Mouse (Mus musculus) intestine, embryonic 16.5 days (tissue): ENCODE results near the gene Zfp954. TPM values are rescaled to one million over a fixed set of nuclear protein-coding genes. Genes with fewer than 3 reads are reported as not detected.
"Not testable (repeated sequence)": the region's sequence is repeated elsewhere in the genome, so short reads cannot be mapped to it uniquely, and the experiment has no call there.

ENCODE experiments used
- ATAC-seq: fragments of 200-750 bp; cut with Nextera tagmentation; 2 replicates; pipeline ENCODE4 v1.8.0; 2017; ENCODE audit warnings: moderate TSS enrichment, moderate library complexity
- H3K27ac ChIP-seq: fragments of 300-500 bp; sonication (generic); 2 replicates; pipeline ENCODE4 v1.5.1; 2014; ENCODE audit warnings: mild to moderate bottlenecking, low read length
- H3K27me3 ChIP-seq: fragments of 300-500 bp; sonication (generic); replicated peaks from 2 replicates; pipeline ENCODE4 v1.6.1; 2014; ENCODE audit warnings: low read length, control low read depth, mixed read lengths; ENCODE audit not compliant: control insufficient read depth, insufficient read depth
- H3K36me3 ChIP-seq: fragments of 300-500 bp; sonication (generic); 2 replicates; pipeline ENCODE4 v1.6.1; 2014; ENCODE audit warnings: low read length, control low read depth; ENCODE audit not compliant: control insufficient read depth, insufficient read depth
- H3K4me1 ChIP-seq: fragments of 300-500 bp; sonication (generic); 2 replicates; pipeline ENCODE4 v1.6.1; 2014; ENCODE audit warnings: low read length, control low read depth, mixed read lengths; ENCODE audit not compliant: control insufficient read depth, insufficient read depth
- H3K4me2 ChIP-seq: fragments of 300-500 bp; sonication (generic); 2 replicates; pipeline ENCODE4 v1.6.1; 2014; ENCODE audit warnings: low read depth, low read length, control low read depth
- H3K4me3 ChIP-seq: fragments of 300-500 bp; sonication (generic); 2 replicates; pipeline ENCODE4 v1.5.1; 2014; ENCODE audit warnings: mild to moderate bottlenecking, low read length
- H3K9ac ChIP-seq: fragments of 300-500 bp; sonication (generic); 2 replicates; pipeline ENCODE4 v1.6.1; 2014; ENCODE audit warnings: low read depth, low read length
- H3K9me3 ChIP-seq: fragments of 300-500 bp; sonication (generic); 2 replicates; pipeline ENCODE4 v1.6.1; 2016; ENCODE audit warnings: low read length, control low read depth; ENCODE audit not compliant: control insufficient read depth
- WGBS: fragments of 180-500 bp; shearing (Covaris S2); extraction: QIAGEN DNeasy Blood & Tissue Kit; methylation state at CpG from one replicate; pipeline ENCODE4 v1.1.7; 2014; 5-methylcytosine and 5-hydroxymethylcytosine counted together
- polyA plus RNA-seq: library from polyadenylated mRNA; unstranded; fragments of >200 nt; fragmentation: Nextera tagmentation; extraction: Ambion mirVana; gene quantifications from 2 replicates; pipeline ENCODE4 v1.2.1, GENCODE M21; 2015

Gene Zfp954
- polyA plus RNA-seq: 12.8 and 14.9 TPM in 2 replicates

GRCm38 (mm10) chr7:7120921-7121601, at the start of gene Zfp954:
Gene Zfp954, minus strand, starts transcription at chr7:7121488.
- H3K4me3 ChIP-seq: peak within 1 kb of the TSS; percentile 69
- ATAC-seq: peak; percentile 98
- no peaks in the 10 kb centered on the region for H3K27me3 ChIP-seq
- H3K36me3 ChIP-seq: peaks cover 9% of the 10 kb centered on the region; the same call in 1 of the 2 replicates
- H3K9ac ChIP-seq: peak within 1 kb of the TSS; percentile 70
- peak within 1 kb of the TSS; percentile 55 for H3K4me2 ChIP-seq
- no peaks in the 10 kb centered on the region for H3K9me3 ChIP-seq
- WGBS: under 1% methylated on average over 30 of the region's 30 CpGs
- H3K27ac ChIP-seq: peak within 1 kb of the TSS; percentile 10
- H3K4me1 ChIP-seq: peaks cover 4% of the 10 kb centered on the region

DNA sequence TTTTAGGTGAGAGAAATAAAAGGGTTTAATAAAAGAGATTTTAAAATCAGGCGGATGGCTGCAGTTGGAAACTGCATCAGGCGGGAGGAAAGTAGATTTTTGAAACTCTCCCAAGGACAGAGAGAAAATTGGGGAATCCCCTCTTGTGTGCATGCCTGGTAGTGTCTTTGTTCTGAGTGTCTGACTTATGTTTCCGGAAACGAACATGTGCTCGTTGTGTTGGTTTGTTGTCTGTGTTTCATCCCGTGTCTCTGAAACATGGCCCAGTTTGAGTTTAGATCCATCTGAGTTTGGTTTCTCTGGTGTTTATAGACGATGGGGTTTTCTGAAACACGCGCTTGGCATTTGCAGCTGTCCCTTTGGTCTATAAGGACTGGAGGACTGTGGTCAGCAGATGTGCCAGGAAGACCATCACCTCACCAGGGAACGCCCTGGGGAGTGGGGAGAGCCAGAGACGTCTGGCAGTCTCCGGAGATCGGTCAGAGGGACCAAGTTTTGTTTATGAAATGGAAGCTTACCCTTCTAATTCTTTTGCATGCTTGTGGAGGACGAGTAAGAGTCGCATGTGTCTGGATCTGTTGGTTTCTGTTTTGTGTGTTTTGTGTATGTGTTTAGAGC, 24.8 kb upstream of the Zfp954 start:
- Histone ChIP-seq H3K27ac (no peak overlapping the region), H3K4me1 (no peaks in the 10 kb centered on the region), H3K36me3 (no peaks in the 10 kb centered on the region), H3K4me3 (no peak overlapping the region), H3K9ac (no peak overlapping the region), H3K27me3 (no peaks in the 10 kb centered on the region), H3K4me2 (no peak overlapping the region), H3K9me3 (no peaks in the 10 kb centered on the region; the same call in 1 of the 2 replicates)
- WGBS: 91% methylated on average over 15 of the region's 15 CpGs
- no peak for ATAC-seq

- H3K9ac ChIP-seq: no peak overlapping the region
- H3K4me1 ChIP-seq: no peaks in the 10 kb centered on the region
- no peaks in the 10 kb centered on the region for H3K27me3 ChIP-seq
- no peaks in the 10 kb centered on the region; the same call in 1 of the 2 replicates for H3K9me3 ChIP-seq
- H3K4me2 ChIP-seq: no peak overlapping the region
- no peak for ATAC-seq
- 86% methylated on average over 1 of the region's 1 CpGs for WGBS
- no peak overlapping the region for H3K4me3 ChIP-seq
- H3K36me3 ChIP-seq: no peaks in the 10 kb centered on the region
- H3K27ac ChIP-seq: no peak overlapping the region
These were observed 22.9 kb upstream of the Zfp954 start for GRCm38 (mm10) chr7:7144215-7144614.

DNA sequence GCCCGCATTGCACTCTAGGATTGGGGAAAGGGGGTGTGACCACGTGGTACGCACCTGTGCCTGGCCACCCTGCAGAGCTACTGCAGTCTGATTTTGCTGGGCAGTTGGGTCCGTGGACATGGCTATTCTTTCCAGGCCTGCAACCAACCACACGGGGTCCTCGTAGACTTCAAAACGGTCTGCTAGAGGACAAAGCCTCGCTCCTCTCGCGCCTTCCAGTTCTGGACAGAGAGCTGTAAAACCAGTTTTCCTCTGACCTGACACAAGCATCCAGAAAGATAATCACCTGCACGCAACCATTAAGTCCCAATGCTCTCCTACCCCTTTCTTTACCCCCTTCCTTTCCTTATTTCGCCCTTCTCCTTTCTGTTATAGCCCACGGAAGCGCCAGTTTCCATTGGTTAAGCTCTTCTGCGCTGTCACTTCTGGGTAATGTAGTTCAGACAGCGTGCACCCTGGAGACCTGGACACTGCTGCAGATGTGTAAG, 15.1 kb upstream of the Zfp954 start, which contains the start of gene Zfp773:
Gene Zfp773 (minus strand): TSS at position 377 of the 488 bp plus-strand sequence.
- peak within 1 kb of the TSS; percentile 50 for H3K4me2 ChIP-seq
- H3K9me3 ChIP-seq: no peaks in the 10 kb centered on the region
- peak within 1 kb of the TSS; percentile 60 for H3K9ac ChIP-seq
- 4% methylated on average over 16 of the region's 16 CpGs for WGBS
- H3K27me3 ChIP-seq: no peaks in the 10 kb centered on the region
- no peaks in the 10 kb centered on the region for H3K36me3 ChIP-seq
- ATAC-seq: peak; percentile 100
- H3K4me3 ChIP-seq: peak within 1 kb of the TSS; percentile 50
- no peaks in the 10 kb centered on the region for H3K4me1 ChIP-seq
- no peak within 1 kb of the TSS for H3K27ac ChIP-seq

DNA sequence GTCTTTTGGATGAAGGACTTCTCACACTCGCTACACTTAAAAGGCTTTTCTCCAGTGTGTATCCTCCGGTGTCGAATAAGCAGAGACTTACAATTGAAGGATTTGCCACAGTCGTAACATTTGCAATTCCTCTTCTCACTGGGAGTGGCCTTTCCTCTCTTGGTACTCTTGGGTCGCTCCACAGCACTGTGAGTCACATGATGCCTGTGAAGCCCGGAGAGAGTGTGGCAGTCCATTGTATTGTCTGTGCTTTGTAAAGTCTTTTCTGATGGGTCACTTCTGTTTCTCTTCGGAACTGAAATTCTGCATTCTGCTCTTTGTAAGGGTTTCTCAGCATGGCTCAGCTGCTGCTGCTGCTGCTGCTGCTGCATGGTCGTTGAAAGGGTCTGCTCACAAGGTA, 11.5 kb upstream of the Zfp954 start:
- no peak overlapping the region for H3K27ac ChIP-seq
- WGBS: 72% methylated on average over 8 of the region's 8 CpGs
- no peak overlapping the region for H3K9ac ChIP-seq
- no peak for ATAC-seq
- H3K9me3 ChIP-seq: no peaks in the 10 kb centered on the region
- H3K4me1 ChIP-seq: no peaks in the 10 kb centered on the region
- H3K4me3 ChIP-seq: no peak overlapping the region
- H3K27me3 ChIP-seq: no peaks in the 10 kb centered on the region
- no peaks in the 10 kb centered on the region for H3K36me3 ChIP-seq
- no peak overlapping the region for H3K4me2 ChIP-seq

DNA sequence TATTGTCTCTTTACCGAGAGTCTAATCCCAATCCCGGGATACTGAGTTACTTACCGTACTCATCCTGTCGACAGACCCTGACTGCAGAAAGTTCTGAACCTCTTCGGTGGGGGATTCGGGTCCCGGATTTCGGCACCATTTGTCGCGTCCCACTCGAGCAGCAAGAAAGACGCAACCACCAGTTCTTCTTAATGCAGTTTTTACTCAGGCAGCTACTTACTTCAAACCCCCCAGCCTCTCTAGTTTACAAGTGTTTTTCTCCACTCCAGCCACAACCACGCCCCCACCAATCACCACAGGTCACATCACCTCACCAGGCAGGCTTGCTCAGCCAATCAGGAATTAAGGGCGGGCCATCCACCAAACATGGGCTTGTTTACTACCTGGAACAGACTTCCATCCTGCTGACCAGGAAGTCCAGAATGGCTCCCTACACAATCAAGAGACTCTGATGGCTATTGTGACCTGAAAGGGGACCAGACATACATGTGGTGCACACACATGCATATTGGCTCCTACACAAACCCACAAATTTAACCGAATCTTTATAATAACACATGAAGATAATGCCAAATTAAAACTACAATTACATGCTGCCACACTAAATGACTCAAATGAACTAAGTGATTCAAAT, 9.3 kb upstream of the Zfp954 start:
- not testable (repeated sequence) for ATAC-seq, H3K4me2 ChIP-seq, H3K27me3 ChIP-seq, H3K9me3 ChIP-seq, H3K4me3 ChIP-seq, H3K36me3 ChIP-seq, H3K9ac ChIP-seq, H3K27ac ChIP-seq, H3K4me1 ChIP-seq
- 94% methylated on average over 14 of the region's 15 CpGs for WGBS

DNA sequence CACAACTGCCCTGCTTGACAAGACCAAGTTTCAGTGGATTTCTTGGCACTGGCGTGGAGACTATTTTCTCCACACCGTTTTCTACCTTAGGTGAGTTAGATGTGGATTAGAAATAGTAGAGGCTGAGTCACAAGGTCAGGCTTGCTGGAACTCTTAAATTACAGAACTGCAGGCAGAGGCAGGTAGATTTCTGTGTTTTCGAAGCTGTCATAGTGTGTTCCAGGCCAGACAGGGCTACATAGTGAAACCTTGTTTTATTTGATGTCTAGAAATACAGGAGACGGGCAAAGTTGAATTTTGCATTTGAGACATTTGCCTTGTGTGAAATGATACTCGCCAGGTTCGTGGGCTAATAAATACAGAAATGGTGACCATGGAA, 303 bp upstream of the Zfp954 start:
- peaks cover 4% of the 10 kb centered on the region; the same call in 1 of the 2 replicates for H3K36me3 ChIP-seq
- no peaks in the 10 kb centered on the region for H3K9me3 ChIP-seq
- no peaks in the 10 kb centered on the region for H3K27me3 ChIP-seq
- peak overlapping the region; percentile 69 for H3K4me3 ChIP-seq
- peak overlapping the region; percentile 55 for H3K4me2 ChIP-seq
- no peak; the same call in 1 of the 2 replicates for ATAC-seq
- H3K4me1 ChIP-seq: peaks cover 4% of the 10 kb centered on the region
- H3K9ac ChIP-seq: peak overlapping the region; percentile 70
- H3K27ac ChIP-seq: no peak overlapping the region
- 53% methylated on average over 6 of the region's 6 CpGs for WGBS

DNA sequence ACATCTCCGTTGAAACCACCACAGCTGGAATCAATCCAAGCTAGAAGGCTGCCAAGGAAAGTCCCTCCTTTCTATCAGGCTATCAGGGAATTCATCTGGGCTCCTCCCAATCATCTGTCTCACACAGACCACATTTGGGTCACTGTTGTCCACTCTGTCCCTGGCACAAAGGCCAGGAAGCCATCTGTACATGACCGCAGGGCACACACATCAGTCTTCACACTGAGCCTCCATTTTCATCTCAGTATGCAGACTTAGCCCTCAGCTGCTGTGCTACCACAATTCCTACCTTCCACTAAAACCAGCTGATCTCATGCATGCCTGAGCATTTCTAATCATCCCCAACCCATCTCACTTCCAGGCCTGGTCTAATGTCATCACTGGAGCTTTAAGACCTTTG, 2.8 kb downstream of the Zfp954 start:
- Histone ChIP-seq H3K4me2 (no peak overlapping the region), H3K36me3 (peaks cover 24% of the 10 kb centered on the region), H3K27me3 (no peaks in the 10 kb centered on the region), H3K9me3 (no peaks in the 10 kb centered on the region), H3K4me1 (peaks cover 4% of the 10 kb centered on the region), H3K4me3 (no peak overlapping the region), H3K27ac (no peak overlapping the region), H3K9ac (no peak overlapping the region)
- no peak for ATAC-seq
- 85% methylated on average over 2 of the region's 2 CpGs for WGBS

GRCm38 (mm10) chr7:7108501-7108900, 12.8 kb downstream of the Zfp954 start:
- no peak for ATAC-seq
- no peaks in the 10 kb centered on the region for H3K9me3 ChIP-seq
- WGBS: 95% methylated on average over 7 of the region's 7 CpGs

More at GRCm38 (mm10) chr7:7108501-7108900, 12.8 kb downstream of the Zfp954 start:
- no peaks in the 10 kb centered on the region for H3K4me1 ChIP-seq
- H3K9ac ChIP-seq: no peak overlapping the region
- no peaks in the 10 kb centered on the region for H3K27me3 ChIP-seq
- H3K4me3 ChIP-seq: no peak overlapping the region
- H3K4me2 ChIP-seq: no peak overlapping the region
- no peaks in the 10 kb centered on the region for H3K36me3 ChIP-seq
- no peak overlapping the region for H3K27ac ChIP-seq
